Mouse (Mus musculus) small intestine, adult 2 months (tissue): Measurements from ENCODE around the gene Gm37240.

Experiments used
- CTCF ChIP-seq: fragments of 200-500 bp; IDR thresholded peaks from 2 replicates; pipeline ENCODE4 v1.5.1; 2012; ENCODE audit warnings: low read depth, mild to moderate bottlenecking, control low read depth, inconsistent platforms, low read length, moderate library complexity, mixed read lengths; ENCODE audit not compliant: insufficient replicate concordance, insufficient read length; ENCODE audit errors: extremely low read depth
- POLR2A ChIP-seq: fragments of 200-500 bp; IDR thresholded peaks from 2 replicates; pipeline ENCODE4 v1.6.1; 2012; ENCODE audit warnings: low read depth, mild to moderate bottlenecking, control low read depth, inconsistent platforms, low read length, moderate library complexity

DNA sequence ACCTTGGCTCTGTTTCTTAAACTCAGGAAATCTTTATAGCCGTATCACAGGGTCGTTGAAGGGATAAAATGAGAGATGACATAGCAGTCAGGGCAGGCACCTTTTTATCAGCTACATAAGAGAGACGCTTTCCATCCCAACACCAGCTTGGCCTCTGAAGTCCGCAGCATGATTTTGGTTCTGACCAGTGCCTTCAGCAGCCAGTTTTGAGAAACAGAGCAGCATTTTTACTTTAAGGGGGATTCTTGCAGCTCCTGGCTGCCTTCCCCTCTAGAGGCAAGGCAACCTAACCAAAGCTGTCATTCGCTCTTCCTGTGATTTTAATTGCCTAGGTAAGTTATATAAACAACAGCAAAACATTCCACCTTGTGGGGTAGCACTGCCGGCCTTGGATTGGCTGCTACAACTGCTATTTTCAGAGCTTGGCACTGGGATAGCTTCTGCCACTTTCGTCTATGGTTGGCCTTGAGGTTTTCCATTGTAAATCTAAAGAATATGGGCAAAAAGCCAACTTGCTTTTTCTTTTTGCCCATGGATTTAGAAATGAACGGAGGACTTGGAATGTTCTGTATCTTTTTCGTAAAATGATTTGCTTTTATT lies 674.5 kb downstream of the Gm37240 start:
- TF ChIP-seq POLR2A (no peak), CTCF (no peak)
